Mouse (Mus musculus): ENCODE results near the gene Bach2.

GRCm38 (mm10) chr4:32575165-32575564, 336.6 kb downstream of the Bach2 start:
- TF ChIP-seq CTCF (IDR thresholded peaks at IDR 0.05; ENCODE audit: insufficient read depth, low read length): no peak
- no peak for TF ChIP-seq POLR2A (IDR thresholded peaks at IDR 0.05; ENCODE audit: borderline replicate concordance, extremely low read depth, low read depth, low read length)
